Mouse (Mus musculus) T-helper 2 cell (primary cell): Measurements from ENCODE around the gene Macrod2.

Source experiments
- in situ Hi-C: fragments of 300-600 bp; cut with MboI, MseI; formaldehyde crosslinking; loops from one replicate; pipeline ENCODE4 v1.15.1; 2025; ENCODE audit warnings: high pct_unique_total_duplicates

The Macrod2 gene

GRCm38 (mm10) chr2:141056685-141057454 lies 661.8 kb downstream of the Macrod2 start:
- in situ Hi-C loops = no loop called here

- in situ Hi-C loops = no loop called here
Measured at GRCm38 (mm10) chr2:141057455-141057833, 662.3 kb downstream of the Macrod2 start.

GRCm38 (mm10) chr2:141073981-141074855 lies 679.1 kb downstream of the Macrod2 start:
- in situ Hi-C loops = loop anchor here (10.0 kb wide), 1 partner anchor 1681 kb away; no protein-coding TSS in a partner anchor

- in situ Hi-C loops = loop anchor here (10.0 kb wide), 1 partner anchor 1677 kb away; no protein-coding TSS in a partner anchor
Measured at GRCm38 (mm10) chr2:141078221-141078620, 683.1 kb downstream of the Macrod2 start.

- in situ Hi-C loops = no loop called here
Measured at GRCm38 (mm10) chr2:141091320-141091719, 696.2 kb downstream of the Macrod2 start.

- in situ Hi-C loops = loop anchor here (10.0 kb wide), 1 partner anchor 757 kb away; no protein-coding TSS in a partner anchor
Measured at GRCm38 (mm10) chr2:141117579-141117978, 722.5 kb downstream of the Macrod2 start.

GRCm38 (mm10) chr2:141123875-141124274 lies 728.8 kb downstream of the Macrod2 start:
- in situ Hi-C loops = no loop called here

- in situ Hi-C loops = no loop called here
Measured at GRCm38 (mm10) chr2:141125638-141126037, 730.5 kb downstream of the Macrod2 start.

GRCm38 (mm10) chr2:141142266-141142665 lies 747.2 kb downstream of the Macrod2 start:
- in situ Hi-C loops = no loop called here

GRCm38 (mm10) chr2:141152011-141152772 lies 757.1 kb downstream of the Macrod2 start:
- in situ Hi-C loops = no loop called here

GRCm38 (mm10) chr2:141155972-141156371 lies 760.9 kb downstream of the Macrod2 start:
- in situ Hi-C loops = no loop called here

GRCm38 (mm10) chr2:141156979-141157593 lies 762.0 kb downstream of the Macrod2 start:
- in situ Hi-C loops = no loop called here

- in situ Hi-C loops = no loop called here
Measured at GRCm38 (mm10) chr2:141158161-141158560, 763.1 kb downstream of the Macrod2 start.

- in situ Hi-C loops = no loop called here
Measured at GRCm38 (mm10) chr2:141163918-141164317, 768.8 kb downstream of the Macrod2 start.

GRCm38 (mm10) chr2:141169586-141169985 lies 774.5 kb downstream of the Macrod2 start:
- in situ Hi-C loops = no loop called here

GRCm38 (mm10) chr2:141173167-141173566 lies 778.1 kb downstream of the Macrod2 start:
- in situ Hi-C loops = no loop called here

GRCm38 (mm10) chr2:141173607-141174006 lies 778.5 kb downstream of the Macrod2 start:
- in situ Hi-C loops = no loop called here

- in situ Hi-C loops = no loop called here
Measured at GRCm38 (mm10) chr2:141180656-141181055, 785.5 kb downstream of the Macrod2 start.

- in situ Hi-C loops = no loop called here
Measured at GRCm38 (mm10) chr2:141182034-141182759, 787.1 kb downstream of the Macrod2 start.

GRCm38 (mm10) chr2:141194476-141194875 lies 799.4 kb downstream of the Macrod2 start:
- in situ Hi-C loops = loop anchor here (10.0 kb wide), 1 partner anchor 870 kb away; no protein-coding TSS in a partner anchor
